Mouse (Mus musculus) thymus, adult 18-20 months (tissue): ENCODE measurements around the gene Zc3h12c.

ENCODE experiments used
- DNase-seq, 2 experiments: peaks; one replicate each; pipeline ENCODE4 v3.0.0; 2022; ENCODE audit warnings: mixed read lengths in 2 of 2

Zc3h12c gene

DNA sequence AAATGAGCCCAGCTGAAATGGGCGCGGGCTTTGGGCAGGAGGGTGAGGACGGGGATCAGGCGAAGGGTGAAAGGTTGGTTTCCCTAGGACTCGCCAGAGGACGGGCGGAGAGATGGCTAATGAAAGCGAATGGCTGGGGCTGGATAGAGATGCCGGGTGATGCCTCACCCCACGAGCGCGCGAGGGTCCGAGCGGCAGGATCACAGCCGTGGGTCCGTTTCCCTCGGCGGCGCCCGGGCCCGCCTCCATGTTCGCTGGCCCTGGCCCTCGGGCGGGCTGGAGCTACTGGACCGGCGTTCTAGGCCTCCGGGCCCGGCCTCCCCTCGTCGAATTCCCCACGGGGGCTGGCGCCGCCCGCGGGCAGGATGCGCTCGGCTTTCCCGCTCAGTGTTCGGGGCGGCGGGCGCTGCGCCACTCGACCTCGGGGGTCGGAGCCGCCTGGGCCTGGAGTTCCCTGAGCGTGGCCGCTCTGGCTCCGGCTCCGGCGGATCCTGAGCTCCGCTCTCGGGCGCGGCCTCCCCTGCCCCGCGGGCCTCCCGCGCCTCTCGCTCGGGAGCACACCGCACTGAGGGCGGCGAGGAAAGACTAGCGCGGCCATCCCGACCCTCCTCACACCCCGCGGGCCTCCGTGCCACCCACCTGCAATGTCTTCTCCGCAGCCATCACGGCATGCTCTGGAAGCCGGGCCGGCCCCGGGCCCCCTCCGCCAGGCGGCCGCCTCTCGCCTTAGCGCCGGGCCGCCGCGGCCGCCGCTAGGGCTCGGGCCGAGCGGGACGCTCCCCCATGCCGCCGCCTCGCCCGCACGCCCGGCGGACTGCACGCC, at the start of gene Zc3h12c:
Gene Zc3h12c, minus strand, starts transcription at position 710 of the 823 bp plus-strand sequence.
- DNase-seq: peak; percentile 13 to 16

DNA sequence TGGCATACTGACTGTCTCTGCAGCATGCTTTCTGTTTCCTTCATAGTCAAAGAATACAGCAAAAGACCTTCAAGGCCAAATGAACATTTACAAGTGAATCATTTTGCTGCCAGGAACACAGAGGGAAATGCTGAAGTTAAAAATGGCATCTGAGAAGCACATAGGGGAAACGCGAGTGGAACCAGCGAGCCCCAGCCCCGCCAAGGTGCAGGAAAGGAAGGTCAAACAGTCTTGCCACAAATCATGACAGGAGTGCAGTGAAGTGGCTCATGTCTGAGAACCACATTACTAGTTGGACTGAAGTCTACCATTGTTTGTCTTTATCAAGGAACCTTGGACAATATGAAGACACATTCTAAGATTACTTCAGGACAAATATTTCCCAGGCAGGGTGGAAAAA, 49.3 kb upstream of the Zc3h12c start:
- no peak for DNase-seq

- no peak for DNase-seq
Measured at GRCm38 (mm10) chr9:52215291-52215690, 46.9 kb upstream of the Zc3h12c start.

DNA sequence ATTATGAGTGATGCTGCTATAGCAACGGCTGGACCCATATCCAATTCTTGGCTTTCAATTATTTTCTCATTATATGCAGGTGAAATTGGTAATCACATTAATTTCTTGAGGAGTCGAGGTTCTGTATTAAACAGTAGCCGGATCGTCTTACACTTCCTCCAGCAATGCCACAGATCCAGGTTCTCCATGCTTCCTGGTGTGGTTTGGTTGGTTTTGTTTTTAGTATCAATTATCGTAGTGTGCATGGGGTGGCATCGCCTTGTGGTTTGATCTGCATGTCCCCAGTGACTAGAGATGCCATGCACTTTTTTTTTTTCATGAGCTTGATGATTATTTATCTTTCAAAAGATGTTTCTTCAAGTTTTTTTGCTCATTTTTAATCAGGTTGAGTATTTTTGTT, 44.0 kb upstream of the Zc3h12c start:
- DNase-seq: no peak

DNA sequence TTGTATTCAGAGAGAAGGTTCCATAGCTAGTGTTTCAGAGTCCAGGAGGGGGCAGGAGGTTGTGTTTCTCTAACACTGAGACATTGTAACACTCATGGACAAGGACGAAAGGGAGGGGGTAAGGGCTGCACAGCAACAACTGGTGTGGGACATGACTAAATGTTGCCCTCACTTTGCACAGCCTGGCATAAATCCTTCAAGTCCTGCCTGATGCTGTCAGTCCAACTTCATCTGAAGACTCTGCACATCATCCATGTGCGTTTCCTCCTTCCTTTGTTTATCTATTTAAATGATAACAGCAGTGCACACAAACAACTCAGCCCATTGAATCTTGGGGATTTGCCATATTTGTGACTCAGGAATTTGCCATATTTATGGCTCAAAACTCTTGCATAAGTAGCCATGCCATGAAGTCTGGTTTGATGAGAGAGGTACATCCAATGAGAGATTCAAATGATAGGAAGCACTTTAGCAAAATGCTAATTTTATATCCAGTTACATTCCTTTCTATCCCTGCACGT, 40.2 kb upstream of the Zc3h12c start:
- no peak for DNase-seq

- no peak for DNase-seq
Measured at GRCm38 (mm10) chr9:52203189-52203588, 34.8 kb upstream of the Zc3h12c start.

GRCm38 (mm10) chr9:52200271-52200670, 31.9 kb upstream of the Zc3h12c start:
- DNase-seq: no peak

GRCm38 (mm10) chr9:52195853-52196252, 27.5 kb upstream of the Zc3h12c start:
- no peak for DNase-seq

DNA sequence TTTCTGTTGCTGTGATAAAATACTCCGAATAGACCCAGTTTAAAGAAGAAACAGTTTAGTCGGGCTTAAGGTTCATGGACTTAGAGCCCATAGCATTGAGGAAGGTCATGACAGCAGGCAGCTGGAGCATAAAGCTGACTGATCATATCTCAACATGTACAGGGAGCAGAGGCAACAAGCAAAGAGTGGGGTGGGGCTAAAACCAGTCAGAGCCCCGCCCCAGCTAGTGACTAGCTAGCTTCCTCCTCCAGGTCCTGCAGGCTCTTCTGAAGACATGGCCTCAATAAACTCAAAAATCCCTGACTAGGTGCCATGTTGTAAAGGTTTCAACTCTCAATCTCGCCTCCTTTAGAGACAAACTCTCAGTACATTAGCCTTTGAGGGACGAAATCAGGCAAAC, 25.5 kb upstream of the Zc3h12c start:
- no peak for DNase-seq

DNA sequence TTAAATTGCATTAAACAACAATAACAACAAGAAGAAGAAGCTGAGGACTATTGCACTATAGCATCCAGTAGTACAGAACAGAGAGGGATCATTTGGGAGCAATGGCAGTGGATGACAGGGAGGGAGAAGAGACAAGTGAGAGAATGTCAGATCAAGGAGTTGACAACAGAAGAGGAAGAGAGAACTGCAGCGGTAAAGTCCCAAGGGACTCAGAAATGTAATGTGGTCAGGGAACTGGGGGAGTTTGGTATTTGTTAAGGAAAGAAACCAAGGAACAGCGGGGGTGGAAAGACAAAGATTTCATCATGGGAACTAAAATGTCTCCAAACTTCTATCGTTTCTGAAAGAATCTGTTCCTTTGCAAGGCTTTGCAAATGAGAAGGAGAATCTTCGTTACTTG, 22.5 kb upstream of the Zc3h12c start:
- DNase-seq: no peak

GRCm38 (mm10) chr9:52188106-52188505, 19.7 kb upstream of the Zc3h12c start:
- DNase-seq: no peak

GRCm38 (mm10) chr9:52186296-52186941, 18.0 kb upstream of the Zc3h12c start:
- DNase-seq: no peak

GRCm38 (mm10) chr9:52181419-52181818, 13.0 kb upstream of the Zc3h12c start:
- no peak for DNase-seq

DNA sequence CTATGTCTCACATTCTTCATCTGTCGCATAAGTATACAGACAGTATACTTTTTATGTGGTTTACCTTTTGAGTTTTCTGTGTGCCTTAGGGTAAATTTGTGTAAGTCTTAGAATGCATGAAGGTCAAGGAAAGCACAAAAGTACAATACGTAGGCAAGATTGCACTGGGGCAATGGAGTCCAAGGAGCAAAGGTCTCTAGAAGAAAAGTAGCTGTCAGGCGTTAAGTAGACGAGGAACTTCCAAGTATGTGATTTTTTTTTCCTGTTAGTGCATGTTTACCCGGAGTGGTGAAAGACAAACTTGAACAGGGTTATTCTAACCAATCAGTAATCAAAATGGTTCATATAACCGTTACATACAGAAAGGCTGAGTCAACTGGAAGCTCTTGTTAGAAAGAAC, 12.5 kb upstream of the Zc3h12c start:
- DNase-seq: no peak

DNA sequence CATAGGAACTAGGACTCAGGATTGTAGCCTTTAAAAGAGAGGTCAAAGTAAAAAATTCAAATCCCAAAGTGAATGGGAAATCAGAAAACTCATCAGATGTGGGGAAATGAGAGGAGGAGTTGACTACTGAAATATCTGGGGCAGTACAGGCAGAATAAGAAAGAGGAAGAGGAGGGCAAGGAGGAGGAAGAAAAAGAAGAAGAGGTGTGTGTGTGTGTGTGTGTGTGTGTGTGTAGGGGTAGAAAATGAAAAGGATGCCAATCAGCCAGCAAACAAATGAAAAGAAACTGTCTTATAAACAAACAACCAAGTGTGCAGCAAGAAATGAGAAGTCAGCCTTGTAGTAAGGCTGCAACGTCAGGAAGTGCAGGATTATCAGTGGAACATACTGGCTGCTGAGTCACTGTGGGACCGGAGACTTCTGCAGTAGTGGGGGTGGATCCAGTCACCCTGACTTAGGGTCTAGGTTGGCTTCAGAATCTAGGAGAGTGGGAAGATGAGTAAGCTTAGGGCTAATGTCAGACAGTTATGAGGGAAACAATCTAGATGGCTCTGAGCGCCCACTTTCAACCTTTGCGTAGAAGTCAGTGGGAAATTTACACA, 7.0 kb upstream of the Zc3h12c start:
- no peak for DNase-seq

DNA sequence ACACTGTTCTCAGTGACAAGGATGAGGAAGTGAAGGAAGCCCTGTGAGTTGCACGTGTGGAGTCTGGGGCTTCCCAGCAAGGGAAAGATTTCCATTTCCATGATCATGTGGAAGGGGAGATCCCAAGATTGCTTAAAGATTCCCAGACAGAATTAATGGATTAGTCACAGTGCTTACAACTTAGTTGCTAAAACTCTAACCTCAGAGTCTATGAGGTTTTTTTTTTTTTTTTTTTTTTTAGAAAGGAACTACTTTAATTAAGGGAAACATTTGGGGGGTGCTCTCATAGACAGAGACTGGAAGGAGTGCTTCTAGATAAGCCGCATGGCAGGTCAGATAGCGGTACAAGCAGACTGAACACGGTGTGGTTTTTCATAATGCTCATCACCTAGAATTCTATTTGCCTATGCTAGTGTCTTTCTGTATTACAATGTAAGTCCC, 6.3 kb upstream of the Zc3h12c start:
- no peak for DNase-seq

GRCm38 (mm10) chr9:52173937-52174336, 5.6 kb upstream of the Zc3h12c start:
- DNase-seq: no peak

DNA sequence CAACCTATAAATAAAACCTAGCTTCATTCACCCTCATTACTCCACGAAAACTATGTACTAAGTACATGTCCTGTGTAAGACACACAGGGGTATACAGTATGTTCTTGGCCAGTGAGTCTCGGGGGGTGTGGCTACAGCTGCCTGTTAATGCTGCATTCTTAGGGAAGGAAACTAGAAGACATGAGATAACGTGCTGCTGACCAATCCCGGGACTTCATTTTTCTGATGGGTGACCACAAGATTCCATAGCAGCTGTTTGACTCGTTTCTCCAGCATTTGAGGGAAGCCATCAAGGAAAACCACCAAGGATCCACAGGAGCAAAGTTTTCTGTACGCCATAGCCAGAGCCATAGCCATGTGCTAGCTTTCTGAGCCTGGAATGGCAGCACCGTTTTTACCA, 4.2 kb upstream of the Zc3h12c start:
- DNase-seq: no peak

GRCm38 (mm10) chr9:52170671-52171070, 2.3 kb upstream of the Zc3h12c start:
- DNase-seq: no peak

DNA sequence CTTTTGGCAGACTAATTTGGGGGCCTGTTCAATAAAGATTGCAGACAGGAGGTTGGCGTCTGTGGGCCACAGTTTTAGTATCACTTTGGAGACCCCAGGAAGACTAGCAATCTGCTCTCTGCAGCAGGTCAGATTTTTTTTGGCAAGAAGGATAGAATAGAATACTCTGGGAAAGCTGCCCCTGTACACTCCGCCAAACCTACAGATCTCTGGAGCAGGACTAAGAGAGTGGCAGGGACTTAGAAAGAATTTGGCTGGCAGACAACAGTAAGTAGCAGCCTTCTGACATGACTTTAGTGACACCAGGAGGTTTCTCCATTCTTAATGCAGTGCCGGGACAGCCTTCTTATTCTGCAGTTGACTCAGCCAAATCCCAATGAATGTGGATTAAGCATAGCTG, 1.8 kb upstream of the Zc3h12c start:
- no peak for DNase-seq

DNA sequence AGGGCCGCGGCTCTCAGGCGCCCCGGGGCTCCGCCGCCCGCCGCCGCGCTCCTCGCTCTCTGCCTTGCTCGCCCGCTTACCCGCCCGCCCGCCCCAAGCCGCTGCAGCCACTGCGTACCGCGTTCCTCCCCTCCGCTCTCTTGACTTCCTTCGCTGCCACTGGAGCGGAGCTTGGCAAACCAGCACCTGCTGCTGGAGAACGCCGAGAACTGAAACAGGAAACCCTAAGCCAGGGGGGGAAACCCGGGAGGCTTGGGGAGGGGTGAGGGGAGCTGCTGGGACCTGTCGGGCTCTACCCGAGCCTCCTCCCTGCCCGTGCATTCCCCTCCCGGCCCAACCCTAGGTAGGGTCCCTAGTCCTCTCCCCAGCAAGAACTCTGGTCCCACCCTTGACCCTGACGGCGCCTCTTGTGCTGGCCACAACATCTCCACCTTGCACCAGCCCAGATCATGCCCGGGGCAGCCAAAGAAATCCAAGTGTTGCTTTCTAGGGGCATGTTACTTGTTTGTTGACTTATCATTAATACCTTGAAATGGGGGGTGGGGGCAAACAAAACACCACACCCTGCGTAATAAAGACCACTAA, 406 bp upstream of the Zc3h12c start:
- peak; percentile 65 to 67 for DNase-seq

DNA sequence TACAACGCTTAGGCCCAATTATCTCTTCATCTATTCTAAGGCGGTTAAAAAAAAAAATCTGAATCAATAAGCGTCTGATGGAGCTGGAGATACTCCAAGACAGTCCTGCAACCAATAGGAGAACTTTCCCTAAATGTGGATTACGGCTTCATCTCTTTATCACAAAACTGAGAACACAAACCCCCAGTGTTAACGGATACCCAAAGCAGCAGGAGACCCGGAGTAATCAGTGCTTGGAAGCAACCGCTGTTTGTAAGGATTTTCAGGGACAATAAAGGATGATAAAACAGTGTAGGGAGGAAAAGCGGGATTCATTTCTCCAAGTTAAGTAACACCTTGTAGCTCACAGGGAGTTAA, 888 bp downstream of the Zc3h12c start:
- no peak for DNase-seq

DNA sequence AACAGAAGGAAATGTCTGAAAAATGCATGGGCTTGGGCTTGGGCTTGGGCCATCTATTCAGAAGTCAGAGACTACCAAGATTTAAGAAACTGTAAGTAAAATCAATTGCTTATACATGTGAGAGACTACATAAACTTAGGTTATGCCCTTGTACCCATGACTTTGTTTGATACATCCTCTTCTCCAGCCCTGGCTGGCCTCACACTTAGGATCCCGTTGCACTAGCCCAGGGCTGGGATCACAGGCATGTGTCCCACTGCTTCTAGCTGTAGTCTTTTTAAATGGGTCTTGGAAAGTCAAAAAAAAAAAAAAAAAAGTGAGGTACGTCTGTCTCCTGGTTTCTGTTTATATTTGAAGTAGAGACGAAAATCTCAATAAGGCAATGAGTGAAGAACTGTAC, 1.3 kb downstream of the Zc3h12c start:
- no peak for DNase-seq

- DNase-seq: no peak
Measured at GRCm38 (mm10) chr9:52165706-52166090, 2.7 kb downstream of the Zc3h12c start.
